Mouse (Mus musculus): ENCODE measurements around the gene Ms4a3. TPM values are rescaled to one million over a fixed set of nuclear protein-coding genes. Genes with fewer than 3 reads are reported as not detected.

Ms4a3 gene
- total RNA-seq, 1 experiment, result not detected

GRCm38 (mm10) chr19:11613776-11614443 lies 26.7 kb downstream of the Ms4a3 start:
- DNase-seq (ENCODE audit: low read depth, low spot score), result no peak
- in situ Hi-C loops (cut with MboI; ENCODE audit: low sequenced_read_pairs in 2 of 2, unreplicated experiment in 2 of 2), result no loop called here
- no peak for TF ChIP-seq ZNF384 (IDR thresholded peaks at IDR 0.05; ENCODE audit: low read depth, low read length)
- no peak for TF ChIP-seq CHD2 (IDR thresholded peaks at IDR 0.05; ENCODE audit: low read depth, low read length)
- no peak for TF ChIP-seq ZC3H11A (IDR thresholded peaks at IDR 0.05; ENCODE audit: borderline replicate concordance, low read depth, low read length)
- no peak for TF ChIP-seq HCFC1 (IDR thresholded peaks at IDR 0.05; ENCODE audit: borderline replicate concordance, insufficient read depth, low read length)
- no peak for TF ChIP-seq MAFK (IDR thresholded peaks at IDR 0.05; ENCODE audit: insufficient read depth, low read depth, low read length)
- H3K9me3 ChIP-seq (ENCODE audit: control insufficient read depth, insufficient read depth, low read depth, low read length), result no peaks in the 10 kb centered on the region
- no peaks in the 10 kb centered on the region for H3K36me3 ChIP-seq (ENCODE audit: control insufficient read depth, insufficient read depth, low read length, poor library complexity, severe bottlenecking)
- no peak overlapping the region for H3K27ac ChIP-seq (ENCODE audit: insufficient read depth, low read depth, low read length, poor library complexity, severe bottlenecking)
- peaks cover 0 to 2% of the 10 kb centered on the region in 2 experiments; a peak in 1 of 4 replicates for H3K4me1 ChIP-seq (ENCODE audit: control insufficient read depth in 2 of 2, insufficient read depth in 2 of 2, low read length in 2 of 2, poor library complexity in 1 of 2)
- H3K4me3 ChIP-seq (ENCODE audit: insufficient read depth in 1 of 2, low read depth in 1 of 2, low read length in 2 of 2, poor library complexity in 1 of 2, severe bottlenecking in 1 of 2), result no peak overlapping the region
- no peak overlapping the region for H3K9ac ChIP-seq (ENCODE audit: insufficient read depth, low read depth, low read length, poor library complexity, severe bottlenecking)

DNA sequence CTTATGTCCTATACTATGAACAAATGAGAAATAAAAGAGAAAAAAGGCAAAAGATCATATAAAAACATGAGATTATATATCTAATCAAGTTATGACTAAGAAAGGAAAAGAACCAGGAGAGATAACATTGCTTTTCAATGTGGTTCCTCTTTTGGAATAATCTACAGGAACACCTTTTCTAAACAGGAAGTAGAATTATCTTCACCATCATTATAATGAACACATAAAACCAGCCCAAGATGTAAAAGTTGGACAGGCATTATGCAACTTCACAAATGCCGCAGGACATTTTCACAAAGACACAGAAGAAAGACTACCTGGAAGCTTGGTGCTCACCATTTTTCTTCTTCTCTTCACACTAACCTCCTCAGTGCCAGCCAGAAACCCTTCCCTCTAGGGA lies 27.6 kb downstream of the Ms4a3 start:
- no peak overlapping the region for H3K4me3 ChIP-seq (ENCODE audit: insufficient read depth in 1 of 2, low read depth in 1 of 2, low read length in 2 of 2, poor library complexity in 1 of 2, severe bottlenecking in 1 of 2)
- H3K27ac ChIP-seq (ENCODE audit: insufficient read depth, low read depth, low read length, poor library complexity, severe bottlenecking), result no peak overlapping the region
- H3K9me3 ChIP-seq (ENCODE audit: control insufficient read depth, insufficient read depth, low read depth, low read length), result no peaks in the 10 kb centered on the region
- TF ChIP-seq ZNF384 (IDR thresholded peaks at IDR 0.05; ENCODE audit: low read depth, low read length), result no peak
- TF ChIP-seq CHD2 (IDR thresholded peaks at IDR 0.05; ENCODE audit: low read depth, low read length), result no peak
- no peak for TF ChIP-seq MAFK (IDR thresholded peaks at IDR 0.05; ENCODE audit: insufficient read depth, low read depth, low read length)
- no peak for TF ChIP-seq ZC3H11A (IDR thresholded peaks at IDR 0.05; ENCODE audit: borderline replicate concordance, low read depth, low read length)
- TF ChIP-seq HCFC1 (IDR thresholded peaks at IDR 0.05; ENCODE audit: borderline replicate concordance, insufficient read depth, low read length), result no peak
- no peak for DNase-seq (ENCODE audit: low read depth, low spot score)
- in situ Hi-C loops (cut with MboI; ENCODE audit: low sequenced_read_pairs in 2 of 2, unreplicated experiment in 2 of 2), result no loop called here
- peaks cover 0 to 2% of the 10 kb centered on the region in 2 experiments; a peak in 1 of 4 replicates for H3K4me1 ChIP-seq (ENCODE audit: control insufficient read depth in 2 of 2, insufficient read depth in 2 of 2, low read length in 2 of 2, poor library complexity in 1 of 2)
- no peak overlapping the region for H3K9ac ChIP-seq (ENCODE audit: insufficient read depth, low read depth, low read length, poor library complexity, severe bottlenecking)
- no peaks in the 10 kb centered on the region for H3K36me3 ChIP-seq (ENCODE audit: control insufficient read depth, insufficient read depth, low read length, poor library complexity, severe bottlenecking)

DNA sequence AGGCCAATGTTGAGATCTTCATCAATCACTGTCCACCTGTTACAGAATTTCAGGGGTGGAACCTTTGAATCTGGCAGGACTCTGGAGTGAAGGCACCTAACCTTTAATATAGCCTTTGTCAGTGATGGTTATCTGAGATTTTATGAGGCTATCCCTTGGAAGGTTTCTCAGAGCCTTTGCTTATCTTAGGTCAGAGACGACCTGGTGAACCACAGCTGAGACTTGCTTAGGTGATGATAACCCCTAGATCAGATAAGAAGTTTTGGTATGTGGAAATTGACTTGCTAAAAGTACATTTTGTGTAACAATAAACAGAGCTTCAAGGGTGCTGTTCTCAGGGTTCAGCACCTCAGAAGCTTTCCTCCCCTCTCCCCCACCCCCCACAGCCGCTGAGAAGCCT lies 28.4 kb downstream of the Ms4a3 start:
- no peak overlapping the region for H3K9ac ChIP-seq (ENCODE audit: insufficient read depth, low read depth, low read length, poor library complexity, severe bottlenecking)
- TF ChIP-seq MAFK (IDR thresholded peaks at IDR 0.05; ENCODE audit: insufficient read depth, low read depth, low read length), result no peak
- TF ChIP-seq HCFC1 (IDR thresholded peaks at IDR 0.05; ENCODE audit: borderline replicate concordance, insufficient read depth, low read length), result no peak
- TF ChIP-seq ZNF384 (IDR thresholded peaks at IDR 0.05; ENCODE audit: low read depth, low read length), result no peak
- TF ChIP-seq ZC3H11A (IDR thresholded peaks at IDR 0.05; ENCODE audit: borderline replicate concordance, low read depth, low read length), result no peak
- TF ChIP-seq CHD2 (IDR thresholded peaks at IDR 0.05; ENCODE audit: low read depth, low read length), result no peak
- no peaks in the 10 kb centered on the region for H3K36me3 ChIP-seq (ENCODE audit: control insufficient read depth, insufficient read depth, low read length, poor library complexity, severe bottlenecking)
- no peak overlapping the region for H3K4me3 ChIP-seq (ENCODE audit: insufficient read depth in 1 of 2, low read depth in 1 of 2, low read length in 2 of 2, poor library complexity in 1 of 2, severe bottlenecking in 1 of 2)
- DNase-seq (ENCODE audit: low read depth, low spot score), result no peak
- H3K4me1 ChIP-seq (ENCODE audit: control insufficient read depth in 2 of 2, insufficient read depth in 2 of 2, low read length in 2 of 2, poor library complexity in 1 of 2), result peaks cover 0 to 2% of the 10 kb centered on the region in 2 experiments; a peak in 1 of 4 replicates
- H3K27ac ChIP-seq (ENCODE audit: insufficient read depth, low read depth, low read length, poor library complexity, severe bottlenecking), result no peak overlapping the region
- in situ Hi-C loops (cut with MboI; ENCODE audit: low sequenced_read_pairs in 2 of 2, unreplicated experiment in 2 of 2), result no loop called here
- H3K9me3 ChIP-seq (ENCODE audit: control insufficient read depth, insufficient read depth, low read depth, low read length), result no peaks in the 10 kb centered on the region

- Histone ChIP-seq H3K27ac (ENCODE audit: insufficient read depth, low read depth, low read length, poor library complexity, severe bottlenecking) (no peak overlapping the region), H3K4me3 (ENCODE audit: insufficient read depth in 1 of 2, low read depth in 1 of 2, low read length in 2 of 2, poor library complexity in 1 of 2, severe bottlenecking in 1 of 2) (no peak overlapping the region), H3K9me3 (ENCODE audit: control insufficient read depth, insufficient read depth, low read depth, low read length) (no peaks in the 10 kb centered on the region), H3K4me1 (ENCODE audit: control insufficient read depth in 2 of 2, insufficient read depth in 2 of 2, low read length in 2 of 2, poor library complexity in 1 of 2) (peaks cover 0 to 2% of the 10 kb centered on the region in 2 experiments; a peak in 1 of 4 replicates), H3K36me3 (ENCODE audit: control insufficient read depth, insufficient read depth, low read length, poor library complexity, severe bottlenecking) (no peaks in the 10 kb centered on the region), H3K9ac (ENCODE audit: insufficient read depth, low read depth, low read length, poor library complexity, severe bottlenecking) (no peak overlapping the region)
- TF ChIP-seq MAFK (IDR thresholded peaks at IDR 0.05; ENCODE audit: insufficient read depth, low read depth, low read length) (no peak), CHD2 (IDR thresholded peaks at IDR 0.05; ENCODE audit: low read depth, low read length) (no peak), HCFC1 (IDR thresholded peaks at IDR 0.05; ENCODE audit: borderline replicate concordance, insufficient read depth, low read length) (no peak), ZC3H11A (IDR thresholded peaks at IDR 0.05; ENCODE audit: borderline replicate concordance, low read depth, low read length) (no peak), ZNF384 (IDR thresholded peaks at IDR 0.05; ENCODE audit: low read depth, low read length) (no peak)
- in situ Hi-C loops (cut with MboI; ENCODE audit: low sequenced_read_pairs in 2 of 2, unreplicated experiment in 2 of 2), result no loop called here
- peak; percentile 40 for DNase-seq (ENCODE audit: low read depth, low spot score)
These were observed 29.1 kb downstream of the Ms4a3 start for GRCm38 (mm10) chr19:11611541-11611945.

Measured in ES-E14 (cell line).